9 mouse cellular contexts compared by ENCODE assay signal in genomic region chr6:119418392-119419251, GRCm38 (mm10). TPM values are rescaled to one million over a fixed set of nuclear protein-coding genes. Genes with fewer than 3 reads are reported as not detected.
A peak's percentile ranks its signal among the peaks of the same experiment; 100 is the strongest.
DNase-seq lines count a peak whose midpoint lies in the region; ATAC-seq and TF ChIP-seq lines count a peak whose summit lies in the region.
"Had no signal": no experiment of that assay in that cellular context is flagged by ENCODE, and none has a peak within 500 bp of the region (broad histone marks: within the 10 kb centered on the region; RNA-seq: fewer than 3 reads in every experiment).

No protein-coding gene starts in this region.

- H3K9me3 ChIP-seq in forebrain, embryonic 10.5 days: no peaks in the 10 kb centered on the region
- H3K9me3 ChIP-seq in midbrain, postnatal 0 days (ENCODE audit: low read length): no peaks in the 10 kb centered on the region
- H3K9me3 ChIP-seq: limb, embryonic 15.5 days had no signal

- peak overlapping the region; percentile 87 for H3K27ac ChIP-seq in forebrain, embryonic 10.5 days
- H3K27ac ChIP-seq in midbrain, postnatal 0 days (ENCODE audit: low read depth, low read length): no peak overlapping the region
- H3K27ac ChIP-seq: limb, embryonic 15.5 days had no signal

- TF ChIP-seq CTCF in midbrain, postnatal 0 days (IDR thresholded peaks at IDR 0.05): 0 out of 2 replicates have a peak, but pooled peaks have one; percentile 11

- H3K4me2 ChIP-seq in midbrain, postnatal 0 days (ENCODE audit: low read depth, low read length, poor library complexity, severe bottlenecking): no peak overlapping the region
- H3K4me2 ChIP-seq: limb, embryonic 15.5 days had no signal

- no peak overlapping the region for H3K4me3 ChIP-seq in forebrain, embryonic 10.5 days
- no peak overlapping the region for H3K4me3 ChIP-seq in midbrain, postnatal 0 days (ENCODE audit: low read depth, low read length)
- H3K4me3 ChIP-seq: limb, embryonic 15.5 days had no signal

- 13% methylated on average over 7 of the region's 7 CpGs for WGBS in forebrain, embryonic 10.5 days
- 27% methylated on average over 7 of the region's 7 CpGs for WGBS in midbrain, postnatal 0 days

- ATAC-seq in midbrain, postnatal 0 days (ENCODE audit: low FRiP score): peak; percentile 49; the same call in 1 of the 2 replicates
- ATAC-seq in megakaryocyte-erythroid progenitor cell, adult 5-6 weeks (replicated peaks; ENCODE audit: low FRiP score, low TSS enrichment, poor library complexity, severe bottlenecking): no peak

- no peak overlapping the region for H3K9ac ChIP-seq in midbrain, postnatal 0 days (replicated peaks; ENCODE audit: low read length, poor library complexity, severe bottlenecking)
- H3K9ac ChIP-seq: limb, embryonic 15.5 days had no signal

- intact Hi-C loops in heart, postnatal 25 days (cut with DNase I): no loop called here

- DNase-seq in right cerebral cortex, postnatal 10 days (ENCODE audit: low spot score in 2 of 2): peak; percentile 43 to 51
- DNase-seq in right cerebral cortex, postnatal 4 days: no peak
- peak; percentile 55 for DNase-seq in forebrain, embryonic 10.5 days (ENCODE audit: extremely low spot score, low spot score)
- peak; percentile 51 for DNase-seq in heart, postnatal 25 days (ENCODE audit: low spot score)
- peak; percentile 16 to 23 for DNase-seq in layer of hippocampus, postnatal 36 days
- peak; percentile 34 for DNase-seq in midbrain, postnatal 0 days (ENCODE audit: low spot score)
- no peak for DNase-seq in spleen, adult 12 weeks (ENCODE audit: low spot score)

- peaks cover 41% of the 10 kb centered on the region for H3K4me1 ChIP-seq in forebrain, embryonic 10.5 days
- H3K4me1 ChIP-seq in midbrain, postnatal 0 days (ENCODE audit: insufficient read depth, low read length): peaks cover 3% of the 10 kb centered on the region; the same call in 1 of the 2 replicates

- no peaks in the 10 kb centered on the region for H3K27me3 ChIP-seq in forebrain, embryonic 10.5 days (ENCODE audit: poor library complexity, severe bottlenecking)
- no peaks in the 10 kb centered on the region; the same call in 1 of the 2 replicates for H3K27me3 ChIP-seq in midbrain, postnatal 0 days (ENCODE audit: insufficient read depth, low read length)
- H3K27me3 ChIP-seq: limb, embryonic 15.5 days had no signal

- H3K36me3 ChIP-seq in forebrain, embryonic 10.5 days (replicated peaks): no peaks in the 10 kb centered on the region
- H3K36me3 ChIP-seq in midbrain, postnatal 0 days (ENCODE audit: insufficient read depth, low read length): no peaks in the 10 kb centered on the region
- H3K36me3 ChIP-seq: limb, embryonic 15.5 days had no signal

RNA-seq across cellular contexts. Expression of gene Adipor2, which starts 1.1 kb away (rescaled TPM):
- polyA plus RNA-seq in forebrain, embryonic 10.5 days (2016; fragmentation: Nextera tagmentation; extraction: Ambion mirVana): 37.1 and 38.8 TPM in 2 replicates
- 10 to 100 TPM; 56.1 to 58.0 TPM for total RNA-seq in heart, postnatal 25 days (2021)
- total RNA-seq in layer of hippocampus, postnatal 36 days (2021): 10 to 100 TPM; 36.2 to 41.5 TPM
- total RNA-seq in midbrain, postnatal 0 days (2014; rRNA removed): 39.0 and 42.5 TPM in 2 replicates
- 25.3 and 26.6 TPM in 2 replicates for polyA plus RNA-seq in midbrain, postnatal 0 days (2015; fragmentation: Nextera tagmentation; extraction: Ambion mirVana)
- 34.1 and 37.1 TPM in 2 replicates for total RNA-seq in megakaryocyte-erythroid progenitor cell, adult 5-6 weeks (2014; fragmentation: Nextera tagmentation)
- 65.9 and 73.1 TPM in 2 replicates for total RNA-seq in megakaryocyte-erythroid progenitor cell, adult 5-6 weeks (2017)

Comparison
In these comparisons a context has a peak if more than half of its experiments do, and no peak if none do; other contexts are left out.
1. DNase-seq: peak in right cerebral cortex, postnatal 10 days (2 of 2), forebrain, embryonic 10.5 days (single experiment), heart, postnatal 25 days (single experiment), layer of hippocampus, postnatal 36 days (2 of 2) and midbrain, postnatal 0 days (single experiment); none in right cerebral cortex, postnatal 4 days (single experiment) and spleen, adult 12 weeks (single experiment).